Mouse (Mus musculus) MEL (cell line): ENCODE measurements around the gene Myg1.

Experiments used
- CTCF ChIP-seq, 3 experiments: IDR thresholded peaks in 2 of 3; conservative IDR thresholded peaks in 1 of 3; 2 replicates each; pipeline ENCODE4 v1.5.1; 2011 to 2012; ENCODE audit warnings: low read length in 3 of 3, low read depth in 2 of 3, mild to moderate bottlenecking in 2 of 3, improper control_type of control experiment in 1 of 3, inconsistent platforms in 1 of 3, mixed read lengths in 1 of 3, moderate library complexity in 1 of 3; ENCODE audit not compliant: control insufficient read depth in 1 of 3, insufficient read depth in 1 of 3, poor library complexity in 1 of 3, severe bottlenecking in 1 of 3
- EP300 ChIP-seq, 2 experiments: IDR thresholded peaks; 2 replicates each; pipeline ENCODE4 v1.6.1; 2011; ENCODE audit warnings: improper control_type of control experiment in 2 of 2, low read length in 2 of 2, low read depth in 1 of 2, mild to moderate bottlenecking in 1 of 2
- MAX ChIP-seq: IDR thresholded peaks from 2 replicates; pipeline ENCODE4 v1.6.1; 2011; ENCODE audit warnings: low read length, improper control_type of control experiment
- TAL1 ChIP-seq: IDR thresholded peaks from 2 replicates; pipeline ENCODE4 v1.6.1; 2012; ENCODE audit warnings: mild to moderate bottlenecking, inconsistent platforms, low read length, moderate library complexity, mixed read lengths
- ZMIZ1 ChIP-seq: IDR thresholded peaks from 2 replicates; pipeline ENCODE4 v1.6.1; 2012; ENCODE audit warnings: low read depth, mild to moderate bottlenecking, inconsistent platforms, low read length, improper control_type of control experiment, moderate library complexity

- TF ChIP-seq CTCF (IDR thresholded peaks at IDR 0.05 in 2 of 3, conservative IDR thresholded peaks at IDR 0.05 in 1 of 3; ENCODE audit: control insufficient read depth in 1 of 3, insufficient read depth in 1 of 3, low read depth in 2 of 3, low read length in 3 of 3, poor library complexity in 1 of 3, severe bottlenecking in 1 of 3) (peak; percentile 53 to 68 (median 61)), EP300 (IDR thresholded peaks at IDR 0.05; ENCODE audit: low read depth in 1 of 2, low read length in 2 of 2) (no peak), TAL1 (no peak), MAX (no peak), ZMIZ1 (no peak)
Measured at GRCm38 (mm10) chr15:102352177-102352576, 20.7 kb downstream of the Myg1 start.
